Mouse (Mus musculus): ENCODE measurements around the gene Ctnna3. TPM values are rescaled to one million over a fixed set of nuclear protein-coding genes. Genes with fewer than 3 reads are reported as not detected.

The Ctnna3 gene
- polyA plus RNA-seq (2017; shearing (Covaris generic)), result 0.21 TPM

GRCm38 (mm10) chr10:63429785-63430305, at the start of gene Ctnna3:
Gene Ctnna3, plus strand, starts transcription at chr10:63430098.

GRCm38 (mm10) chr10:63381498-63382280, 48.2 kb upstream of the Ctnna3 start, which contains the start of gene Sirt1:
Gene Sirt1, minus strand, starts transcription at chr10:63381704.

GRCm38 (mm10) chr10:63382372-63383279, 47.3 kb upstream of the Ctnna3 start, which contains the start of gene Dnajc12:
Gene Dnajc12, plus strand, starts transcription at chr10:63382443.

GRCm38 (mm10) chr10:63421739-63422735, 7.9 kb upstream of the Ctnna3 start, which contains the start of gene Gm7075:
Gene Gm7075, minus strand, starts transcription at chr10:63421789.

GRCm38 (mm10) chr10:63927334-63927733, 497.4 kb downstream of the Ctnna3 start, which contains the start of gene Gm10118:
Gene Gm10118, minus strand, starts transcription at chr10:63927434.

GRCm38 (mm10) chr10:64089680-64090460, 660.0 kb downstream of the Ctnna3 start, which contains the start of gene Lrrtm3:
Gene Lrrtm3, minus strand, starts transcription at chr10:64090277.

Other genes starting within 250 kb of the Ctnna3 start
- 0.20 TPM for gene Mypn, start 226.1 kb upstream of the Ctnna3 start, polyA plus RNA-seq (2017; shearing (Covaris generic))
- 87.6 TPM for gene Herc4, start 186.3 kb upstream of the Ctnna3 start, polyA plus RNA-seq (2017; shearing (Covaris generic))
- gene Sirt1, start 48.4 kb upstream of the Ctnna3 start, polyA plus RNA-seq (2017; shearing (Covaris generic)), result 31.6 TPM
- 11.1 TPM for gene Dnajc12, start 47.7 kb upstream of the Ctnna3 start, polyA plus RNA-seq (2017; shearing (Covaris generic))
- not detected for gene Gm7075, start 8.3 kb upstream of the Ctnna3 start, polyA plus RNA-seq (2017; shearing (Covaris generic))

Measured in effector memory CD4-positive, alpha-beta T cell, adult 5 months (primary cell).